Mouse (Mus musculus) bone marrow, adult 2 months (tissue): ENCODE data around the gene Tfap2b. TPM values are rescaled to one million over a fixed set of nuclear protein-coding genes. Genes with fewer than 3 reads are reported as not detected.

Experiments
- H3K27ac ChIP-seq: fragments of 200-500 bp; 2 replicates; pipeline ENCODE4 v1.5.1; 2012; ENCODE audit warnings: low read depth, mild to moderate bottlenecking, control low read depth, inconsistent platforms, low read length; ENCODE audit not compliant: control insufficient read depth, poor library complexity, insufficient read depth
- H3K4me1 ChIP-seq: fragments of 200-500 bp; 2 replicates; pipeline ENCODE4 v1.6.1; 2011; ENCODE audit warnings: low read length; ENCODE audit not compliant: control insufficient read depth, insufficient read depth
- H3K4me3 ChIP-seq: fragments of 200-500 bp; replicated peaks from 2 replicates; pipeline ENCODE3; 2011; ENCODE audit warnings: mild to moderate bottlenecking, low read depth, low read length, control low read depth; ENCODE audit not compliant: control insufficient read depth
- CTCF ChIP-seq: fragments of 200-500 bp; IDR thresholded peaks from 2 replicates; pipeline ENCODE4 v1.5.1; 2011; ENCODE audit warnings: low read length, control low read depth; ENCODE audit not compliant: control insufficient read depth, insufficient read depth
- POLR2A ChIP-seq: fragments of 200-500 bp; IDR thresholded peaks from 2 replicates; pipeline ENCODE4 v1.6.1; 2011; ENCODE audit warnings: low read depth, mild to moderate bottlenecking, control low read depth, low read length, borderline replicate concordance; ENCODE audit not compliant: control insufficient read depth
- WGBS: fragments of 180-500 bp; shearing (Covaris S2); methylation state at CpG from one replicate; pipeline ENCODE4 v1.1.7; 2018; 5-methylcytosine and 5-hydroxymethylcytosine counted together
- polyA plus RNA-seq: library from polyadenylated mRNA; stranded (reverse); fragments of >200 nt; gene quantifications from 2 replicates; pipeline ENCODE4 v1.2.4, GENCODE M21; 2011; ENCODE audit warnings: low replicate concordance; ENCODE audit not compliant: missing spikeins, insufficient read depth, insufficient read length

Tfap2b gene
- polyA plus RNA-seq, 1 experiment: not detected

DNA sequence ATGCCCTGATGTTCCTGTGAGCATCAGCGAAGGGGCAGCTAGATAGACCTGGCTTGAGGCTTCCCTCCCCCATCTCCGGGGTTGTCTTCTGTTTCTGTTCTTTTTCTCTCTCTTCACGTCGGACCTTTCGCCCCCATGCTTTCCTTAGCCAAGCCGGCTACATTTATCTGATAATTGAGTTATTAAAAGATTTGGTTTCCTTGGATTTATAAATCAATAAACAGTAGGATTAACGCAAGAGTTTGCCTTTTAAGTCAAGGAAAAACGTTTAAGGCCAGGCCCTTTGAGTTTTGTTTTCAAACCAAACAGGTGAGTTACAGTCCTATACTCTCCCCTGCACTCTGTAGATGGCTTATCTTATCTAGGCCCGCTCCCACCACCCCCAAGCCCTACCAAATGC, 28.3 kb downstream of the Tfap2b start:
- WGBS: 4% methylated on average over 9 of the region's 9 CpGs
- Histone ChIP-seq H3K27ac (no peak overlapping the region), H3K4me3 (no peak overlapping the region), H3K4me1 (no peaks in the 10 kb centered on the region)
- no peak for TF ChIP-seq POLR2A
- TF ChIP-seq CTCF: no peak

GRCm38 (mm10) chr1:19237721-19238410, 29.2 kb downstream of the Tfap2b start:
- no peaks in the 10 kb centered on the region for H3K4me1 ChIP-seq
- H3K4me3 ChIP-seq: no peak overlapping the region
- no peak for TF ChIP-seq POLR2A
- TF ChIP-seq CTCF: no peak
- H3K27ac ChIP-seq: no peak overlapping the region
- whole genome bisulfite sequencing: 7% methylated on average over 8 of the region's 8 CpGs

DNA sequence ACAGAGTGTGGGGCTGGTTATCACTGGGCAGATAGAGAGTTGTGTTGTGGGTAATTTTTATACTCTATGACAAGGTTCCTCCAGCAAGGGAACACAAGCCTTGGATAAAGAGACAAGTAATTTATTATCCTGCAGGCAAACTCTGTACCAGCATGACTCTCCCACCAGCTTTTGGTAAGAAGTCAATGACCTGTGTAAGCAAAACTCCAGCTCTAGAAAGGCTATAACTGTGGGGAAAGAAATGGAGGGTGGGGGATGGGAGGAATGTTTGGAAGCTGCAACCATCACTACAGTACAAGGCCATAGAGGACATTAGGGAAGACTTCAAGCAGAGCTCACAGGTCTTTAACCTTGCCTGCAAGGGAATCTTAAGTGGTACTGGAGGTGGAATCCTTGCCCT, 31.3 kb downstream of the Tfap2b start:
- no peak overlapping the region for H3K4me3 ChIP-seq
- H3K4me1 ChIP-seq: no peaks in the 10 kb centered on the region
- no peak for TF ChIP-seq CTCF
- no peak for TF ChIP-seq POLR2A
- H3K27ac ChIP-seq: no peak overlapping the region

DNA sequence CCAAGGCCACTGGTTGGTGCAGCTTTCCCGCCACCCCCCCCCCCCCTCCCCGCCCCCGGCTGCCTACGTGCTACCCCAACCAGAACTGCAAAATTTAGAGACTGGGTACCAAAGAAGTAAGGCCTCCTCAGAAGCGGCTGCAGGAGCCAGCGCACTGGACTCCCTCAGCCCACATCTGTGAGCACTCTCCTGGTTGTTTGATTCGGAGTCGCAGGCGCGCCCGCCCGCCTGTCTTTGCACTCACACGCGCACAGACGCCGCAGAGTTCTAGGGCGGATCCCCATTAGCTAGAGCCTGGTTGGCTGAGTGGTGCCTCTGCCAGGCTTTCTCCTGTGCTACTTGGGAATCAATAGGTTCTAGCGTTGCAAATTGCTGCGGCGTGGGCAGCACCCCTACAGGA, 32.6 kb downstream of the Tfap2b start:
- Histone ChIP-seq H3K27ac (no peak overlapping the region), H3K4me3 (no peak overlapping the region), H3K4me1 (no peaks in the 10 kb centered on the region)
- WGBS: 5% methylated on average over 20 of the region's 20 CpGs
- TF ChIP-seq CTCF: no peak
- TF ChIP-seq POLR2A: no peak

DNA sequence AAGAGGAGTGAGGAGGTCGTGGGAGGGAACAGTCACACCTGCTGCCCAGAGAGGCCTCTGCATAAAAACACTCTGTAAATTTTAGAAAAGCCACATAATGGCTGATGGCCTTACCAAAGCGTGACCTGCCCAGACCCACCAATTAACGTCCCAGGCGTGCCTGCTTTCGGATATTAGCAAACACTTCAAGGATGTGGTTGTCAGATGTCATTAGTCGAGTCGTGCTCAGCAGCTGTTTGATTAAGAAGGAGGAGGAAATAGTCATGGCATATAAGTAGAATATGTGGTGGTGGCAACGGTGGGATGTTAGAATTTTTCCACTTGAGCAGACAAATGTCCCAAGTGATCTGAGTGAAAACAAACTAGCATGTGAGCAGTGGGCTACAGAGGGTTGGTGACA, 33.3 kb downstream of the Tfap2b start:
- Histone ChIP-seq H3K4me3 (no peak overlapping the region), H3K4me1 (no peaks in the 10 kb centered on the region), H3K27ac (no peak overlapping the region)
- TF ChIP-seq POLR2A (no peak), CTCF (no peak)
- 5% methylated on average over 8 of the region's 8 CpGs for WGBS

GRCm38 (mm10) chr1:19245032-19245431, 36.3 kb downstream of the Tfap2b start:
- H3K4me1 ChIP-seq: no peaks in the 10 kb centered on the region
- whole genome bisulfite sequencing: 46% methylated on average over 4 of the region's 4 CpGs
- no peak overlapping the region for H3K27ac ChIP-seq
- H3K4me3 ChIP-seq: no peak overlapping the region
- TF ChIP-seq POLR2A: no peak
- TF ChIP-seq CTCF: no peak

DNA sequence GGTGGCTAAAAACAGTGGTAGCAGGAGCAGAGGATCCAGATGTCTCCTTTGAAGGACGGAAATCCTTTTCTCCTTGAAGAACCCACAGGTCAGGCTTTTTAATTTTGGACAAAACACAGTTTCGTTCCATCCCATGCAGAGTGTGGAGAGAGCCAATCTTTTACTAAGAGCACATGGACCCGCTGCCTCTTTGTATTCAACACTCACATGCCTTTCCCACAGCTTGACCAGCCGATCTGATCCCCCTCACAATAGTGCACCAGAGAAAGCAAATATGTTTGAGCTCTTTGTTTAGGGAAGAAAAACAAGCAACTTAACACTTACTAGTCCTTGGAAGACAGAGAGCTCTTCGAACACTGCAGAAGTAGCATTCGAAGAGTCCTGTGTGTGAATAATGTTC, 42.6 kb downstream of the Tfap2b start:
- H3K4me3 ChIP-seq: no peak overlapping the region
- TF ChIP-seq CTCF (no peak), POLR2A (no peak)
- H3K27ac ChIP-seq: no peak overlapping the region
- H3K4me1 ChIP-seq: no peaks in the 10 kb centered on the region
- WGBS: 69% methylated on average over 6 of the region's 6 CpGs

GRCm38 (mm10) chr1:19269596-19269995, 60.9 kb downstream of the Tfap2b start:
- TF ChIP-seq CTCF (no peak), POLR2A (no peak)
- no peak overlapping the region for H3K4me3 ChIP-seq
- 79% methylated on average over 1 of the region's 1 CpGs for WGBS
- no peak overlapping the region for H3K27ac ChIP-seq
- H3K4me1 ChIP-seq: no peaks in the 10 kb centered on the region

Other genes with a start within 250 kb of the Tfap2b start
- not detected in 2 replicates for gene Tfap2d, start 105.9 kb upstream of the Tfap2b start, polyA plus RNA-seq